Mouse (Mus musculus): Measurements from ENCODE around the gene Rabgap1l. TPM values are rescaled to one million over a fixed set of nuclear protein-coding genes. Genes with fewer than 3 reads are reported as not detected.

The Rabgap1l gene
- total and polyA plus RNA-seq, 2 experiments from 2014 or later: 27.4 to 140 TPM

DNA sequence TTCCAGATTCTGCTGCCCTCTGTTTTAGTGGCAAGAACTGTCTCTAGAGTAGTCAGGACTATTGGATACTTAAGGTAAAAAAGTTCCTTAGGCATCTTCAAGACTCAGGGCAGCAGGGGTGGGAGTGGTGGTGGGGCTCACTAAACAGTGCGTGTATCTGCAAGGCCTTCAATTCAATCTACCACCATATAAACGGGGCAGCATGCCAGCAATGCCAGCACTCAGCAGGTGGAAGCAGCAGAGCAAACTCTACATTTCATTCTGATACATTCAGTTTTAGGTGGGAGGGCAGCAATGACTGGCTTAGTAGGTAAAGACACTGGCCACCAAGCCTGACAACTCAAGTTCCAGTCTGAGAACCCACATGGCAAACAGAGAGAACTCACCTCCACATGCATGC lies 552.9 kb downstream of the Rabgap1l start:
- Histone ChIP-seq H3K4me2 (ENCODE audit: low read depth) (no peak overlapping the region), H3K9me3 (ENCODE audit: low read length) (no peaks in the 10 kb centered on the region), H3K27me3 (ENCODE audit: insufficient read depth, low read length) (no peaks in the 10 kb centered on the region), H3K4me1 (ENCODE audit: insufficient read depth) (no peaks in the 10 kb centered on the region), H3K27ac (ENCODE audit: low read depth, low read length) (no peak overlapping the region), H3K9ac (no peak overlapping the region), H3K4me3 (ENCODE audit: low read depth, low read length) (no peak overlapping the region), H3K36me3 (ENCODE audit: insufficient read depth) (0 out of 2 replicates have a peak, but pooled peaks cover 6% of the 10 kb centered on the region)
- 87% methylated on average over 2 of the region's 2 CpGs for WGBS
- DNase-seq (no peak), ATAC-seq (no peak)
- TF ChIP-seq CTCF (IDR thresholded peaks at IDR 0.05; ENCODE audit: low read depth): no peak

DNA sequence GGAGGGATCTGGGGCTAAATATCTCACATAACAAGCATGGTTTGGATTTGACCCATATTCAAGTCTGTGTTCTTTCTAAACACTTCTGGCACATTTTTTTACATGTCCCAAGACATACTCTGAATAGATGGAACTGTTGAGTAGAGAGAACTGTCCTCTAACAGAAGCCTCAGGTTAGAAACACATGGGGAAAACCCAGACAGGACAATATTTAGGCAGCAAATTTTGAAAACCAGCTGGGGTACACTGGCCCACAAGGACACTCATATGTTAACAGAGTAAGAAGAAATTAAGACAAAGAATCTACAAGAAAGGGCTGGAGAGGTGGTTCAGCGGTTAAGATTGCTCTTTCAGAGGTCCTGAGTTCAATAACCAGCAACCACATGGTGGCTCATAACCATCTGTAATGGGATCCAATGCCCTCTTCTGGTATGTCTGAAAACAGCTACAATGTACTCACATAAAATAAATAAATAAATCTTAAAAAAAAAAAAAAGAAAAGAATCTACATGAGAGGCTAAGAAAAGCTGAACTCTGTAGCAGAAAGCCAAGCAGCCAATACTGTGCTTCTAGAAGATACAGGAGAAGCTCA lies 554.1 kb downstream of the Rabgap1l start:
- Histone ChIP-seq H3K9me3 (ENCODE audit: low read length) (no peaks in the 10 kb centered on the region), H3K36me3 (ENCODE audit: insufficient read depth) (0 out of 2 replicates have a peak, but pooled peaks cover 6% of the 10 kb centered on the region), H3K27me3 (ENCODE audit: insufficient read depth, low read length) (no peaks in the 10 kb centered on the region), H3K4me1 (ENCODE audit: insufficient read depth) (no peaks in the 10 kb centered on the region), H3K27ac (ENCODE audit: low read depth, low read length) (no peak overlapping the region), H3K9ac (no peak overlapping the region), H3K4me3 (ENCODE audit: low read depth, low read length) (no peak overlapping the region), H3K4me2 (ENCODE audit: low read depth) (no peak overlapping the region)
- DNase-seq (no peak), ATAC-seq (no peak)
- TF ChIP-seq CTCF (IDR thresholded peaks at IDR 0.05; ENCODE audit: low read depth): no peak; the same call in 1 of the 2 replicates
- WGBS: 88% methylated on average over 1 of the region's 1 CpGs

DNA sequence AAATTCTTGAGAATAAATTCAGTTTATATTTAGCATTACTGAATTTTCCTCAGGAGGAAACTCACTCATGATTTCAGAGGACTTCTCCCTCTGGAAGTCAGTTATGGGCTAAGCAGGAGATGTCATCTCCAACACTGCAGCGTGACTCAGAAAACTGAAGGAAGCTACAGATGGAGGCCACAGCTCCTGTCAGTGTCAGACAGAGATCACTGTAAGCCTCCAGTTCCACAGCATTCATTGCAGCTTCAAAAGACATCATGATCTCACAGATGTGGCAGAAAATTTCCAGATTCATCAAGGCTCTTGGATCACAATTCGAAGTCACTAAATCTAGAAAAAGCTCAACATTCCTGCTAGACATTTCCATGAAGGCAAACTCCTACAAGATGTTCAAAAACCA lies 555.0 kb downstream of the Rabgap1l start:
- ATAC-seq (no peak), DNase-seq (no peak)
- whole genome bisulfite sequencing: 96% methylated on average over 2 of the region's 2 CpGs
- Histone ChIP-seq H3K4me2 (ENCODE audit: low read depth) (no peak overlapping the region), H3K9ac (no peak overlapping the region), H3K36me3 (ENCODE audit: insufficient read depth) (0 out of 2 replicates have a peak, but pooled peaks cover 6% of the 10 kb centered on the region), H3K27me3 (ENCODE audit: insufficient read depth, low read length) (no peaks in the 10 kb centered on the region), H3K9me3 (ENCODE audit: low read length) (no peaks in the 10 kb centered on the region), H3K4me3 (ENCODE audit: low read depth, low read length) (no peak overlapping the region), H3K4me1 (ENCODE audit: insufficient read depth) (no peaks in the 10 kb centered on the region), H3K27ac (ENCODE audit: low read depth, low read length) (no peak overlapping the region)
- TF ChIP-seq CTCF (IDR thresholded peaks at IDR 0.05; ENCODE audit: low read depth): no peak

DNA sequence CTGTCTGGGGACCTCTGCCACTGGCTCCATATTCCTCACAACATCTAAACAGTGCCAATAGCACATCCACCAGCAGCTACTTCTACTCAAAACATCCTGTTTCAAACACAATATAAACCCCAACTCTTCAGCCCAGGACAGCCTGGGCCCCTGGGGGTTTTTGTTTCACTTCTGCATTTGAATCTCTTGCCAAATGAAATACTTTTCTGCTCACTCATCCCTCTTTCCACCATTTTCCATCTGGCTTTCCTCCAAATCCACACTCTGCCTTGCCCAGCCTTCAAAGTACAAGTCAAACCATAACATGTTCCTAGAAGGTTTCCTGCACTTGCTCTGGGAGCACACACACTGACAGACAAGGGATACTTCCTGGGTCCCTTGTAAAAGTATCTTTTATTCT lies 559.1 kb downstream of the Rabgap1l start:
- Histone ChIP-seq H3K36me3 (ENCODE audit: insufficient read depth) (no peaks in the 10 kb centered on the region), H3K27me3 (ENCODE audit: insufficient read depth, low read length) (no peaks in the 10 kb centered on the region), H3K9me3 (ENCODE audit: low read length) (no peaks in the 10 kb centered on the region), H3K4me1 (ENCODE audit: insufficient read depth) (no peaks in the 10 kb centered on the region), H3K4me2 (ENCODE audit: low read depth) (no peak overlapping the region), H3K27ac (ENCODE audit: low read depth, low read length) (no peak overlapping the region), H3K4me3 (ENCODE audit: low read depth, low read length) (no peak overlapping the region), H3K9ac (no peak overlapping the region)
- no peak for TF ChIP-seq CTCF (IDR thresholded peaks at IDR 0.05; ENCODE audit: low read depth)
- no peak for ATAC-seq
- no peak for DNase-seq

DNA sequence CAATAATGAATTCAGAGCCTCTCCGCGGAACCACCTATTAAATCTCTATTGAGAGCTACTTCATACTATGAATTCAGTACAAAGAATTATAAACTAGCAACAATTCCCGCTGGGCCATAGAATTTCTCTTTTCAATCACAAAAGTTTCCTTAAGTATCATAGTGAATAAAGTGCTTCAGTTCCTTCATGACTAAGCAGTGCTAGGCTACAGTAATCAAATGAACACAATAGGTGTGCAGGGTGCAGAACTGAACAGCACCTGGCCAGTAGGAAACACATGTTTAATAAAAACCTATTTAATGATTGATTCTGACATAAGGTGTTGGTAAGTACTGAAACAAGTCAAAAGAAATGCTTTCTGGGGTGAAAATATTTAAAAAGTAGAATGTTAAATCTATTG lies 560.9 kb downstream of the Rabgap1l start:
- no peak for TF ChIP-seq CTCF (IDR thresholded peaks at IDR 0.05; ENCODE audit: low read depth)
- H3K36me3 ChIP-seq (ENCODE audit: insufficient read depth): no peaks in the 10 kb centered on the region
- no peaks in the 10 kb centered on the region for H3K4me1 ChIP-seq (ENCODE audit: insufficient read depth)
- no peaks in the 10 kb centered on the region for H3K9me3 ChIP-seq (ENCODE audit: low read length)
- no peak overlapping the region for H3K9ac ChIP-seq
- H3K4me2 ChIP-seq (ENCODE audit: low read depth): no peak overlapping the region
- H3K27ac ChIP-seq (ENCODE audit: low read depth, low read length): no peak overlapping the region
- no peaks in the 10 kb centered on the region for H3K27me3 ChIP-seq (ENCODE audit: insufficient read depth, low read length)
- peak; percentile 23; the same call in 1 of the 2 replicates for ATAC-seq
- 38% methylated on average over 3 of the region's 3 CpGs for WGBS
- no peak overlapping the region for H3K4me3 ChIP-seq (ENCODE audit: low read depth, low read length)
- DNase-seq: no peak

DNA sequence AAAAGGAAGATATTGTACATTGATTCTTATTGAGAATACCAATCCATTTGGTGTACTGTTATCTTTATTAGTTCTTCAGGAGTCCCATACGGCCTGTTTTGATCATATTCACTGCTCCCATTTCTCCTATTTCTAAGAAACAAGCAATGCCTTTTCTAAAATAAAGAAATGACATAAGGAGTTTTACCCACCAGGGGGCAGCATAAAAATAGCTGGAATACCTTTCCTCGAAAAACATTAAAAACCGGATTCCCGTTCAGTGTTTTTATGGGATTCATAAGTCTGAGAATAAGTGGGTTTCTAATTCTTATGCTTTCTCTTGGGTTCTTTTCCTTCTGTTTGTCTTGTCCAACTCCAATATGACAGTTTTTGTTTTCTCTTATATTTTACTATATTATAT lies 562.0 kb downstream of the Rabgap1l start:
- Histone ChIP-seq H3K4me1 (ENCODE audit: insufficient read depth) (no peaks in the 10 kb centered on the region), H3K27me3 (ENCODE audit: insufficient read depth, low read length) (no peaks in the 10 kb centered on the region), H3K36me3 (ENCODE audit: insufficient read depth) (no peaks in the 10 kb centered on the region), H3K9ac (no peak overlapping the region), H3K9me3 (ENCODE audit: low read length) (no peaks in the 10 kb centered on the region), H3K4me3 (ENCODE audit: low read depth, low read length) (no peak overlapping the region), H3K27ac (ENCODE audit: low read depth, low read length) (no peak overlapping the region), H3K4me2 (ENCODE audit: low read depth) (no peak overlapping the region)
- ATAC-seq (no peak), DNase-seq (peak; percentile 82)
- WGBS: 34% methylated on average over 4 of the region's 4 CpGs
- TF ChIP-seq CTCF (IDR thresholded peaks at IDR 0.05; ENCODE audit: low read depth): peak; percentile 58

DNA sequence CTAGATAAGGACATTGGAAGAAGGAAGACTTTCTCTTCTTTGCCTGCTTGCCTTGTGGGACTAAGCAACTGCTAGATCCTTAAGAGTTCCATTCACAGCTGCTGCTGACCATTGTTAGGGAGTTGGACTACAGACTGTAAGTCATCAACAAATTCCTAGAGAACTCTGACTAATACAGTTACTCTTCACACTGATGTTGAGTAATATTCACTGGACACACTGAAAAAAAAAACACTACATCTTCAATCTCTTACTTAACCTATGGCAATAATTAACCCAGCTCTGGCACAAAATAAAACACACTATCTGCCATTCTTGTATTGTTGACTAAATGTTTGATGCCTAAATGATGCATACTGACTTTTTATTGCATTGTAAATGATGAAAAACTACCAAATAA lies 565.2 kb downstream of the Rabgap1l start:
- H3K4me2 ChIP-seq (ENCODE audit: low read depth): no peak overlapping the region
- H3K9ac ChIP-seq: no peak overlapping the region
- DNase-seq (no peak), ATAC-seq (no peak)
- no peaks in the 10 kb centered on the region for H3K4me1 ChIP-seq (ENCODE audit: insufficient read depth)
- H3K36me3 ChIP-seq (ENCODE audit: insufficient read depth): peaks cover 10% of the 10 kb centered on the region; the same call in 1 of the 2 replicates
- no peak overlapping the region for H3K4me3 ChIP-seq (ENCODE audit: low read depth, low read length)
- TF ChIP-seq CTCF (IDR thresholded peaks at IDR 0.05; ENCODE audit: low read depth): no peak
- H3K27ac ChIP-seq (ENCODE audit: low read depth, low read length): no peak overlapping the region
- no peaks in the 10 kb centered on the region for H3K9me3 ChIP-seq (ENCODE audit: low read length)
- no peaks in the 10 kb centered on the region for H3K27me3 ChIP-seq (ENCODE audit: insufficient read depth, low read length)

Measured in forebrain, postnatal 0 days (tissue).